ENCODE assay signal across 51 mouse cellular contexts in genomic region chr2:148995133-148995532, GRCm38 (mm10). TPM values are rescaled to one million over a fixed set of nuclear protein-coding genes. Genes with fewer than 3 reads are reported as not detected.
"Had no signal": no experiment of that assay in that cellular context is flagged by ENCODE, and none has a peak within 500 bp of the region (broad histone marks: within the 10 kb centered on the region; RNA-seq: fewer than 3 reads in every experiment).

No protein-coding gene starts in this region.

- H3K9me3 ChIP-seq: heart, embryonic 10.5 days; hindbrain, embryonic 12.5 days; hindbrain, embryonic 13.5 days; hindbrain, embryonic 15.5 days; intestine, embryonic 15.5 days; kidney, embryonic 15.5 days had no signal

- H3K27ac ChIP-seq: heart, embryonic 10.5 days; heart, embryonic 13.5 days; heart, embryonic 15.5 days; hindbrain, embryonic 10.5 days; hindbrain, embryonic 12.5 days; hindbrain, embryonic 13.5 days; hindbrain, embryonic 14.5 days; hindbrain, embryonic 15.5 days; hindbrain, postnatal 0 days; intestine, embryonic 15.5 days; kidney, embryonic 15.5 days; kidney, postnatal 0 days; layer of hippocampus, adult 2 months had no signal

- H3K4me2 ChIP-seq: heart, embryonic 11.5 days; heart, embryonic 12.5 days; heart, embryonic 13.5 days; heart, embryonic 15.5 days; hindbrain, embryonic 12.5 days; hindbrain, embryonic 13.5 days; hindbrain, embryonic 14.5 days; hindbrain, embryonic 15.5 days; intestine, embryonic 15.5 days; kidney, embryonic 15.5 days had no signal

- H3K4me1 ChIP-seq: heart, embryonic 10.5 days; heart, embryonic 12.5 days; heart, embryonic 13.5 days; heart, embryonic 15.5 days; hindbrain, embryonic 10.5 days; hindbrain, embryonic 12.5 days; hindbrain, embryonic 13.5 days; hindbrain, embryonic 15.5 days; intestine, embryonic 15.5 days; kidney, embryonic 15.5 days had no signal

- H3K4me3 ChIP-seq: heart, embryonic 10.5 days; heart, embryonic 12.5 days; heart, embryonic 13.5 days; heart, embryonic 15.5 days; hindbrain, embryonic 10.5 days; hindbrain, embryonic 12.5 days; hindbrain, embryonic 13.5 days; hindbrain, embryonic 15.5 days; intestine, embryonic 15.5 days; kidney, embryonic 15.5 days; layer of hippocampus, adult 2 months had no signal

- H3K9ac ChIP-seq: heart, embryonic 12.5 days; heart, embryonic 13.5 days; heart, embryonic 15.5 days; hindbrain, embryonic 12.5 days; hindbrain, embryonic 13.5 days; hindbrain, embryonic 14.5 days; hindbrain, embryonic 15.5 days; intestine, embryonic 15.5 days; kidney, embryonic 15.5 days had no signal

- H3K27me3 ChIP-seq: heart, embryonic 12.5 days; heart, embryonic 13.5 days; heart, embryonic 15.5 days; hindbrain, embryonic 12.5 days; hindbrain, embryonic 13.5 days; hindbrain, embryonic 15.5 days; intestine, embryonic 15.5 days; kidney, embryonic 15.5 days had no signal

- DNase-seq: heart, postnatal 10 days; heart, postnatal 14 days; heart, postnatal 36 days; heart, postnatal 4 days; kidney, adult 11 months; kidney, adult 18-20 months; kidney, adult 2 months; kidney, adult 8-10 months; kidney, adult 9 months; kidney, postnatal 10 days; kidney, postnatal 14 days; kidney, postnatal 25 days; kidney, postnatal 36 days; kidney, postnatal 4 days; layer of hippocampus, adult 9-11 months; layer of hippocampus, postnatal 36 days had no signal

- ATAC-seq: hindbrain, embryonic 16.5 days; hindbrain, postnatal 0 days; inflammation-experienced regulatory T-cells, adult 6 months; intestine, embryonic 15.5 days; intestine, embryonic 16.5 days; intestine, postnatal 0 days had no signal

- H3K36me3 ChIP-seq: heart, embryonic 10.5 days; heart, embryonic 12.5 days; heart, embryonic 13.5 days; heart, embryonic 15.5 days; hindbrain, embryonic 10.5 days; hindbrain, embryonic 12.5 days; hindbrain, embryonic 13.5 days; hindbrain, embryonic 15.5 days; intestine, embryonic 15.5 days; kidney, embryonic 15.5 days had no signal

RNA-seq across cellular contexts. Expression of gene Gm1330, which starts 7.9 kb away (rescaled TPM):
- total RNA-seq: heart, postnatal 10 days; heart, postnatal 14 days; heart, postnatal 25 days; heart, postnatal 36 days; heart, postnatal 4 days; hematopoietic stem cell, adult 5-6 weeks; hindbrain, postnatal 0 days; layer of hippocampus, adult 18-20 months; layer of hippocampus, adult 2 months; layer of hippocampus, adult 8-10 months; layer of hippocampus, postnatal 10 days; layer of hippocampus, postnatal 14 days; layer of hippocampus, postnatal 25 days; layer of hippocampus, postnatal 36 days; left cerebral cortex, adult 18-20 months had no signal
- polyA plus RNA-seq: heart, embryonic 10.5 days; heart, embryonic 11.5 days; heart, embryonic 12.5 days; heart, embryonic 13.5 days; heart, embryonic 14.5 days; heart, embryonic 15.5 days; heart, embryonic 16.5 days; heart, postnatal 0 days; hindbrain, embryonic 10.5 days; hindbrain, embryonic 11.5 days; hindbrain, embryonic 12.5 days; hindbrain, embryonic 13.5 days; hindbrain, embryonic 14.5 days; hindbrain, embryonic 15.5 days; hindbrain, embryonic 16.5 days; hindbrain, postnatal 0 days; inflammation-experienced regulatory T-cells, adult 6 months; intestine, embryonic 14.5 days; intestine, embryonic 15.5 days; intestine, embryonic 16.5 days; intestine, postnatal 0 days; kidney, adult 2 months; kidney, embryonic 14.5 days; kidney, embryonic 15.5 days; kidney, embryonic 16.5 days; kidney, postnatal 0 days; large intestine, adult 2 months had no signal

RNA-seq across cellular contexts. Expression of gene Gm10750, which starts 21.9 kb away (rescaled TPM):
- total RNA-seq: heart, postnatal 10 days; heart, postnatal 14 days; heart, postnatal 25 days; heart, postnatal 36 days; heart, postnatal 4 days; hematopoietic stem cell, adult 5-6 weeks; hindbrain, postnatal 0 days; layer of hippocampus, adult 18-20 months; layer of hippocampus, adult 2 months; layer of hippocampus, adult 8-10 months; layer of hippocampus, postnatal 10 days; layer of hippocampus, postnatal 14 days; layer of hippocampus, postnatal 25 days; layer of hippocampus, postnatal 36 days; left cerebral cortex, adult 18-20 months had no signal
- polyA plus RNA-seq: heart, embryonic 10.5 days; heart, embryonic 11.5 days; heart, embryonic 12.5 days; heart, embryonic 13.5 days; heart, embryonic 14.5 days; heart, embryonic 15.5 days; heart, embryonic 16.5 days; heart, postnatal 0 days; hindbrain, embryonic 10.5 days; hindbrain, embryonic 11.5 days; hindbrain, embryonic 12.5 days; hindbrain, embryonic 13.5 days; hindbrain, embryonic 14.5 days; hindbrain, embryonic 15.5 days; hindbrain, embryonic 16.5 days; hindbrain, postnatal 0 days; inflammation-experienced regulatory T-cells, adult 6 months; intestine, embryonic 14.5 days; intestine, embryonic 15.5 days; intestine, embryonic 16.5 days; intestine, postnatal 0 days; kidney, adult 2 months; kidney, embryonic 14.5 days; kidney, embryonic 15.5 days; kidney, embryonic 16.5 days; kidney, postnatal 0 days; large intestine, adult 2 months had no signal
